Mouse (Mus musculus) frontal cortex, adult 2 months (tissue): ENCODE data around the gene Bcas1. TPM values are rescaled to one million over a fixed set of nuclear protein-coding genes. Genes with fewer than 3 reads are reported as not detected.
A peak's percentile ranks its signal among the peaks of the same experiment; 100 is the strongest.
"Not testable (repeated sequence)": the region's sequence is repeated elsewhere in the genome, so short reads cannot be mapped to it uniquely, and the experiment has no call there.

Experiments used
- DNase-seq, 2 experiments: peaks; one replicate each; pipeline ENCODE4 v3.0.0; 2022; ENCODE audit warnings: low spot score in 1 of 2; ENCODE audit errors: extremely low spot score in 1 of 2
- polyA plus RNA-seq: library from polyadenylated mRNA; depleted of rRNA; stranded (reverse); fragments of >200 nt; gene quantifications from 2 replicates; pipeline ENCODE4 v1.2.3, GENCODE M21; 2012; rRNA removed

Bcas1 gene
- polyA plus RNA-seq = 87.9 and 104 TPM in 2 replicates

DNA sequence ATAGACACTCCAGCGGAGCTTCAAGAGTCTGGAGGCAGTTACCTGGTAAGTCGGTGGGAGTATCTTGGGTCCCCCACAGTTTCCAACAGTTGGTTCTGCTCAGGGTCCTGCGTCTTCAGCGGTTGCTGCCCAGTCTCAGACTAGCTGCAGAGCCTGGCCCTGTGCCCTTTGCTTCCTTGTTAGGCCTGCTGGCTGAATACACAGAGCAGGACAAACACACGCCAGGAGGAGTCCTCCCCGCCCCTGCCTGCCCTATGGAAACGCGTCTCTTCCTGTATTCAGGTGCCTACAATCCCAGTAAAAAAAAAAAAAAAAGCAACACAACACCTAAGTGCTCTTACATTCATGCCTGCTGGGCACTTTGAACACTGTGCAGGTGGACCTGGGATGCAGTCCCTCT is at the start of gene Bcas1:
Gene Bcas1, minus strand, starts transcription at position 142 of the 400 bp plus-strand sequence.
- DNase-seq = no peak

- DNase-seq = no peak
Observed at GRCm38 (mm10) chr2:170476643-170477042, 49.0 kb upstream of the Bcas1 start.

DNA sequence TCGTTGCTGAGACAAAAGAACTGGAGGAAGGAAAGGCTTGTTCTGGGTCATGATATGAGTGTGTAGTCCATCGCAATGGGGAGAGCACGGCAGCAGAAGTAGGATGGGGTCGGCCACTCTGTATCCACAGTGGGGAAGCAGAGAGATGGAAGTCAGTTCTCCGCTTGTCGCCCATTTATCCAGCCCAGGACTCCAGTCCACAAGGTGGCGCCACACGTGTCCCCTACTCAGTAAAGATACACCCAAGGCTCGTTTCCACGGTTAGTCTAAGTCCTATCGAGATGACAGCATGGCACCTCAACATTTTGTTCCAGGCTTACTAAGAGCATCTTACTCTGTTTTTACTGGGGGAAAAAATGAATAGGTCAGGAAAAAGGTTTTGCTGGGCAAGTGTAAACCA is 48.6 kb upstream of the Bcas1 start:
- DNase-seq = no peak

DNA sequence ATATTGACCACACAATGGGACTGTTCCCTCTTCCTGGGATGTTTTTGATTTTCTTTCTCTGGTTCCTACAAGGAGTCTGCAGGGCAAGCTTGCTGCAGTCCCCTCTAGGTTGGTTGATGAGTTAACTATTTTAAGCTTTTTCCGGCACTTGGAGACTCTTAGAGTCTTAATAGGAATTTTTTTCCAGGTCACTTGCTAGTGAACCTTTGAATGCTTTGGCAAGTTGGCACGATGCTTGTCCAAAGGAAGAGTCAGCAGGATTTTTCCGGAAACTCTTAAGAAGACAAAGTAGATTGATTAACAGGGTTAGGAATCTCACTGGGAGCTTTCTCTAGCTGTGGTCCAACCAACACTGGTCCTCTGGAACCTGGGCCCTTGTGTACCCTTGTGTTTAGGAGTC is 47.5 kb upstream of the Bcas1 start:
- DNase-seq = no peak

DNA sequence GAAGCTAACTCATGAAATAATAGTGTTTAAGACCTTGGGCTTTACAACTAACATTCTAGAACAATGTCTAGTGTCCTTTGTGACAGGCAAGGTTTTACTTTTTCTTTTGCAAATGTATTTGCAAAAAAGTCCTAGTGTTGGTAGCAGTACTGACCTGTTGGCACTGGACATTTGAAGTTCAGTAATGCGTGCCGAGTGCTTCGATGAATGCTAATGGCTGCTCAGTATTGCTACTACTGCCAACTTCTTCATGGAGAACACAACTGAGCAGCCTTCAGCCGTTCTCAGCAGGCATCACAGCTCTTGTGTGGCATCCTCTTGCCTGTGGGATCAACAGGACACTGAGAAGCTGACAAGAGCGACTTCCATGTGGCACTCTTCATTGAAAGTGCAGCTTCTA is 46.5 kb upstream of the Bcas1 start:
- no peak for DNase-seq

DNA sequence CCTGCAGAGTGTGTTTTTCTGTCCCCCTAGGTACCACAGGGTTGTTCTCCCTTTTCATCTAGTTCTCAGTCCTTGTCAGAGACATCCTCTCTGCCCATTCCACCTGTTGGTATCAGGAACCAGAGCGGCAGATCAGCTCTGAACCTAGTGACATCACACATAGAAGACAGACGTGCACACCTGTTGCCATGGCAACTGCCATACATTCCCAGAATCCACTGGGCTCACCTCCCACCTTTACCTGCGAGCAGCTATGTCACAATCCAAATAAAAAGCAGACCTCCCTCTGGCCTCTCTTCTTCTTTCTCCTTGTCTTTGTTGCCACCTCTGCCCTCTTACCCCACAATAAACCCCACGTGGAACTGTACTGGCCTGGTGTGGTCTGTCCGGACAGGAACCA is 42.9 kb upstream of the Bcas1 start:
- no peak for DNase-seq

DNA sequence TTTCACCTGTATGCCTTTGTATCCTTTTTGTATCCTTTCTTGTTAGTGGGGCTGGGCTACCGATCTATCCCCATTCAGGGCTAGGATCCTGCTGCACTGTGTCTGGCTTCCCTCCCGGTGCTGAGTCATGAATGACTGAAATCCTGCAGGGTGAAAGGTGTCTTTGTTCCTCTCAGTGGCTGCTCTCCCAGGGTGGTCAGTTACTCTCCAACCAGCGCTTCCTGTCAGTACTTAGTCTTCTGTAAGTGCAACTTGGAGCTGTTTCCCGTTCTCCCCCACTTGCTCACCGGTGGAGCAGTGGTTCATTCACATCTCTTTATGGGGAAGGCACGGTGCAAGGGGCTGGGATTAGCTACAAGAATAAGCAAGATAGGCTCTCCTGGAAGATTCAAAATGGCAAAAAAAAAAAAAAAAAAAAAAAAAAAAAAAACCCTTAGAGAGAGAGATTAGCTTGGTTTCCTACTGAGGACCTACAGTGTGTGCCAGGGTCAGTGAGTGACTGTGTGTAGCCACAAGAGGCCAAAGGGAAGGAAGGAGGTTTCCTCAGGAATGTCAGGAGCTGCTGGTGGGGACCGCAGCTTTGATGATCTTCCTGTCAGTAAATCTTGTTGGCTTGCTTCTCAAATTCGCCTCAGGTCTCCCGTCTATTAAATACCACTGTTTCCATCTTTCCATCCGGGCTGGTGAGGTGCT is 42.1 kb upstream of the Bcas1 start:
- DNase-seq = peak; percentile 11 to 60

GRCm38 (mm10) chr2:170468009-170468408 is 40.4 kb upstream of the Bcas1 start:
- DNase-seq = peak in 1 of 2 experiments; percentile 13

DNA sequence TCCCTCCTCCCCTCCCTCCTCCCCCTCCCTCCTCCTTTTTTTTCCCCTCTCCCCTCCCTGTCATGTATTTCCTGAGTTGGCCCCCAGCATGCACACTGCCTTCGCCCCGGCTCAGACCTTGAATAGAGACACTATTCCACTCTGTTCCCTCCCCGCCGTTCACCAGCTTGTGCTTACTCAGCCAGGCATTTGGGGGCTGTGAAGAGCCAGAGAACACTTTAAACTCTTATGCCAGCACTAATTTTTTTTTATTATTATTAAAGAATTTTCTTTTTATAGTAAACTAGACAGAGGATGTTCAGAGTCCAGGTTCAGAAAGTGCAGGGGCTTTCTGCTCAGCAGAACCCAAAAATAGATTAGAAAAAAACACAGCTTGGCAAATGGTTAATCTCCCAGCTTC is 37.2 kb upstream of the Bcas1 start:
- DNase-seq = no peak

GRCm38 (mm10) chr2:170461652-170462051 is 34.0 kb upstream of the Bcas1 start:
- DNase-seq = no peak

- DNase-seq = no peak
Observed at GRCm38 (mm10) chr2:170459805-170460204, 32.2 kb upstream of the Bcas1 start.

- no peak for DNase-seq
Observed at GRCm38 (mm10) chr2:170459183-170459582, 31.5 kb upstream of the Bcas1 start.

- DNase-seq = not testable (repeated sequence)
Observed at GRCm38 (mm10) chr2:170453809-170454208, 26.2 kb upstream of the Bcas1 start.

DNA sequence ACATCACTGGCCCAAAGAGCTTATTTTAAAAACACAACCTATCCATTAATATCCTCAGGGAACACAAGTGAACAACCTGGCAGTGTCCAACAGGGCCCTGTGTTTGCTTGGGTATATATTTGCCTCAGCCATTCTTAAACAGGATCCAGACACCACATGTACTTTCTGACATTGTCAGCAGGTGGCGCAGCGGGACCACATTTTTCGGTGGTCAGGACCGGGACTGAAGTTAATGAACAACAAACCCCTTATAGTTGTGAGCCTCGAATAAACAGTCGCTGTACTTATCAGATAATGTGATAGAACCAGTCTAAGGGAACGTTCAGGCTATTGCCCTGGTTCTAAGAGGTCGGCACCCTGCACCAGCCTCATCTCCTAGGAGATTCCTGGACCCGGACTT is 23.3 kb upstream of the Bcas1 start:
- peak; percentile 11 to 79 for DNase-seq

GRCm38 (mm10) chr2:170447651-170448050 is 20.0 kb upstream of the Bcas1 start:
- peak in 1 of 2 experiments; percentile 46 for DNase-seq

GRCm38 (mm10) chr2:170446843-170447383 is 19.3 kb upstream of the Bcas1 start:
- no peak for DNase-seq

- peak in 1 of 2 experiments; percentile 20 for DNase-seq
Observed at GRCm38 (mm10) chr2:170445861-170446260, 18.2 kb upstream of the Bcas1 start.

GRCm38 (mm10) chr2:170442535-170442934 is 14.9 kb upstream of the Bcas1 start:
- DNase-seq = peak in 1 of 2 experiments; percentile 46

GRCm38 (mm10) chr2:170438782-170439181 is 11.1 kb upstream of the Bcas1 start:
- no peak for DNase-seq

DNA sequence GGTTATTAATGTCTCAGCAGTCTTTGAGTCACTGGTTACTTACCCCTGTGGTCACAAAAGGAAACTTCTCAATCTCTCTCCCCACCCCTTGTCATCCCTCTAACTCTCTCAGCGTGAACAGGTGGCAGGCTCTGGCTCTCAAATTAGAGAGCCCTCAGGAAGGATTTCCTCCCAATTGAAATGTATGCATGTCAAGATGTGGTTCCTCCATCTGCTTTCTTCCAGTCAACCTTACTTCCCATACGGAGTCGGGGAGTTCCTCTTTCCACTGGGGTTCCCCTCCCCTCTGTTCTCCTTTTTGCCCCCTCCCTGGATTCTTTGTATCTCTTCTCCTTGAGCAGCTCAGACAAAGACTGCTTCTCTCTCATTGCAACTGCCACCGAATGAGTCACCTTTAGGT is 8.6 kb upstream of the Bcas1 start:
- DNase-seq = no peak

- DNase-seq = no peak
Observed at GRCm38 (mm10) chr2:170432152-170432551, 4.5 kb upstream of the Bcas1 start.

DNA sequence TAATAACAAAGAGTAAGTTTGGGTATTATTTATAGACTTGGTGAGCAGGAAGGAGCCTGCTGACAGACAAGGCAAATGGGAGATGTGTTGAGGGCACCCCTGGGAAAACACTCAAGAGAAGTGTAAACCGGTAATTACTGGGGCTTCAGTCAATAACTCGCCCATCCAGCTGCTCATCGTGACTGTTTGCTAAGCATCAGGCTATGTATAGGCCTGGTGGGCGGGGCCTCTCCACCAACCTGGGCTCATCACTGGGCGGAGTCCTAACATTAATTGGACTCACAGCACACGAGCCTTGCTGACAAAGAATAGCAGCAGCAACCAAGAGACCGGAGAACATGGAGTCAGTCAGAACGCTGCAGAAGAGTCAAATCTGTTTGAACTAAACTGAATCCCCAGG is 1.3 kb upstream of the Bcas1 start:
- DNase-seq = no peak
